Mouse (Mus musculus): ENCODE measurements around the gene Trp53bp1. TPM values are rescaled to one million over a fixed set of nuclear protein-coding genes. Genes with fewer than 3 reads are reported as not detected.

Trp53bp1 gene
- polyA plus RNA-seq, 2 experiments from 2014 or later, result 31.6 to 38.7 TPM

Other genes with a start within 250 kb of the Trp53bp1 start
- under 1 TPM; 0.35 to 0.42 TPM for gene Epb42, start 234.3 kb downstream of the Trp53bp1 start, polyA plus RNA-seq (2017; shearing (Covaris generic))
- gene Tgm5, start 185.6 kb downstream of the Trp53bp1 start, polyA plus RNA-seq (2017; shearing (Covaris generic)), result not detected
- under 1 TPM in 1 of 2 experiments, not detected in 1; 0.30 TPM for gene Tgm7, start 161.6 kb downstream of the Trp53bp1 start, polyA plus RNA-seq (2017; shearing (Covaris generic))
- 10 to 100 TPM; 15.3 to 25.7 TPM for gene Adal, start 131.0 kb downstream of the Trp53bp1 start, polyA plus RNA-seq (2017; shearing (Covaris generic))
- 10 to 100 TPM in 1 of 2 experiments, 1 to 10 TPM in 1; 6.7 to 12.3 TPM for gene Lcmt2, start 130.8 kb downstream of the Trp53bp1 start, polyA plus RNA-seq (2017; shearing (Covaris generic))
- gene Tubgcp4, start 100.8 kb downstream of the Trp53bp1 start, polyA plus RNA-seq (2017; shearing (Covaris generic)), result 100 to 1,000 TPM in 1 of 2 experiments, 10 to 100 TPM in 1; 92.2 to 131 TPM
- gene Zscan29, start 100.3 kb downstream of the Trp53bp1 start, polyA plus RNA-seq (2017; shearing (Covaris generic)), result 10 to 100 TPM; 30.4 to 44.1 TPM
- gene Map1a, start 18.2 kb upstream of the Trp53bp1 start, polyA plus RNA-seq (2017; shearing (Covaris generic)), result under 1 TPM; 0.03 to 0.09 TPM
- 1 to 10 TPM; 6.8 to 9.5 TPM for gene Ppip5k1, start 84.0 kb upstream of the Trp53bp1 start, polyA plus RNA-seq (2017; shearing (Covaris generic))
- gene Ckmt1, start 86.3 kb upstream of the Trp53bp1 start, polyA plus RNA-seq (2017; shearing (Covaris generic)), result not detected
- under 1 TPM; 0.10 to 0.35 TPM for gene Strc, start 115.8 kb upstream of the Trp53bp1 start, polyA plus RNA-seq (2017; shearing (Covaris generic))
- gene Pdia3, start 142.4 kb upstream of the Trp53bp1 start, polyA plus RNA-seq (2017; shearing (Covaris generic)), result 100 to 1,000 TPM; 665 to 860 TPM
- 1 to 10 TPM; 2.3 to 3.4 TPM for gene Catsper2, start 142.4 kb upstream of the Trp53bp1 start, polyA plus RNA-seq (2017; shearing (Covaris generic))
- gene Ell3, start 172.9 kb upstream of the Trp53bp1 start, polyA plus RNA-seq (2017; shearing (Covaris generic)), result 1 to 10 TPM; 1.6 to 1.7 TPM
- gene Serf2, start 177.8 kb upstream of the Trp53bp1 start, polyA plus RNA-seq (2017; shearing (Covaris generic)), result 100 to 1,000 TPM; 677 to 841 TPM
- gene Hypk, start 181.9 kb upstream of the Trp53bp1 start, polyA plus RNA-seq (2017; shearing (Covaris generic)), result 100 to 1,000 TPM; 114 to 126 TPM
- gene Serinc4, start 185.4 kb upstream of the Trp53bp1 start, polyA plus RNA-seq (2017; shearing (Covaris generic)), result under 1 TPM in 1 of 2 experiments, not detected in 1; 0.33 TPM
- 10 to 100 TPM; 88.2 to 89.2 TPM for gene Mfap1b, start 202.7 kb upstream of the Trp53bp1 start, polyA plus RNA-seq (2017; shearing (Covaris generic))
- gene Mfap1a, start 235.3 kb upstream of the Trp53bp1 start, polyA plus RNA-seq (2017; shearing (Covaris generic)), result 10 to 100 TPM; 28.6 to 43.0 TPM
- 10 to 100 TPM in 1 of 2 experiments, 1 to 10 TPM in 1; 7.2 to 11.2 TPM for gene Wdr76, start 235.3 kb upstream of the Trp53bp1 start, polyA plus RNA-seq (2017; shearing (Covaris generic))

Data from CD4-positive, CD25-positive, alpha-beta regulatory T cell, adult 4 months (primary cell).